Mouse (Mus musculus): ENCODE results near the gene Erbin.

DNA sequence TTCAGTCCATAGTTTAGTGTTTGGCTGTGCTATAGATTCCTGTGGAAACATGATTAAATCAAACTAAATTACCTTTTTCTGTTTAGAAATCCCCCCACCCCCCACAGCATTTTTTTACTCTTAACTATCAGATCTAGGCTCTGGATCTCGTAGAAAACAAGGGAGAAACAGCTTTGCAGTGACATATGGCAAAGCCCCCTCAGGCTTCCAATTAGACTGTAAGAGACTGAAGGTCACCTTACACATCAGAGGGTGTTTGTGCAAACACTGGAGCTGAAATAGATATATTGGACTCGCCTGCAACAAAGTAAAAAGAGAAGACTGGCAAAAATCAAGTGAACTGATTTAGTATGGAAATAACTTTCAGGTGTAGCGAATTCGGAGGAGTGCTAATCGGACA is 116.6 kb downstream of the Erbin start:
- TF ChIP-seq CTCF (IDR thresholded peaks at IDR 0.05; ENCODE audit: extremely low read depth, insufficient read length, insufficient replicate concordance, low read depth, low read length) (no peak), POLR2A (IDR thresholded peaks at IDR 0.05; ENCODE audit: low read depth, low read length) (no peak)
